In genomic region chr17:48625971-48626370, GRCm38 (mm10) we compare ENCODE assay signal across 16 mouse cellular contexts.
DNase-seq lines count a peak whose midpoint lies in the region; ATAC-seq lines count a peak whose summit lies in the region.
"Had no signal": no experiment of that assay in that cellular context is flagged by ENCODE, and none has a peak within 500 bp of the region (broad histone marks: within the 10 kb centered on the region; RNA-seq: fewer than 3 reads in every experiment).

No protein-coding gene starts in this region.

- 82% methylated on average over 6 of the region's 6 CpGs for WGBS in hindbrain, embryonic 14.5 days
- WGBS in hindbrain, embryonic 10.5 days = 83% methylated on average over 6 of the region's 6 CpGs
- 78% methylated on average over 6 of the region's 6 CpGs for WGBS in midbrain, embryonic 14.5 days
- WGBS in midbrain, embryonic 10.5 days = 93% methylated on average over 6 of the region's 6 CpGs

- no peaks in the 10 kb centered on the region for H3K9me3 ChIP-seq in hindbrain, embryonic 14.5 days (ENCODE audit: control insufficient read depth, low read length)
- H3K9me3 ChIP-seq in hindbrain, embryonic 10.5 days = peaks cover 12% of the 10 kb centered on the region
- no peaks in the 10 kb centered on the region for H3K9me3 ChIP-seq in midbrain, embryonic 14.5 days (ENCODE audit: control insufficient read depth, low read length)
- peaks cover 13% of the 10 kb centered on the region; the same call in 1 of the 2 replicates for H3K9me3 ChIP-seq in midbrain, embryonic 10.5 days (replicated peaks)
- H3K9me3 ChIP-seq: kidney, embryonic 15.5 days; limb, embryonic 10.5 days had no signal

- H3K36me3 ChIP-seq in hindbrain, embryonic 14.5 days (replicated peaks; ENCODE audit: control insufficient read depth, insufficient read depth) = no peaks in the 10 kb centered on the region
- no peaks in the 10 kb centered on the region for H3K36me3 ChIP-seq in hindbrain, embryonic 10.5 days
- H3K36me3 ChIP-seq in midbrain, embryonic 14.5 days (ENCODE audit: control insufficient read depth, insufficient read depth, low read length) = no peaks in the 10 kb centered on the region
- no peaks in the 10 kb centered on the region for H3K36me3 ChIP-seq in midbrain, embryonic 10.5 days
- H3K36me3 ChIP-seq: kidney, embryonic 15.5 days; limb, embryonic 10.5 days; liver, embryonic 13.5 days had no signal

- DNase-seq in hindbrain, embryonic 14.5 days (ENCODE audit: low spot score) = no peak
- no peak for DNase-seq in hindbrain, embryonic 10.5 days (ENCODE audit: low spot score)
- peak; percentile 19 for DNase-seq in midbrain, embryonic 14.5 days
- no peak for DNase-seq in midbrain, embryonic 10.5 days (ENCODE audit: low spot score)
- peak; percentile 19 to 28 for DNase-seq in frontal cortex, postnatal 36 days (ENCODE audit: low spot score in 2 of 2)
- DNase-seq in right cerebral cortex, postnatal 10 days (ENCODE audit: low spot score in 2 of 2) = peak; percentile 54 to 70
- no peak for DNase-seq in lung, postnatal 25 days (ENCODE audit: low spot score)
- DNase-seq in T-cell, adult 2 months (ENCODE audit: low spot score) = no peak
- DNase-seq: adrenal gland, adult 8-10 months; cerebellum, adult 9-10 months; liver, embryonic 13.5 days; thymus, adult 2 months had no signal

- H3K27ac ChIP-seq in hindbrain, embryonic 14.5 days = 0 out of 2 replicates have a peak overlapping the region, but pooled peaks have one; percentile 33
- H3K27ac ChIP-seq in hindbrain, embryonic 10.5 days = no peak overlapping the region
- no peak overlapping the region for H3K27ac ChIP-seq in midbrain, embryonic 14.5 days (replicated peaks; ENCODE audit: low read depth, low read length)
- no peak overlapping the region for H3K27ac ChIP-seq in midbrain, embryonic 10.5 days (replicated peaks)
- H3K27ac ChIP-seq: kidney, embryonic 15.5 days; layer of hippocampus, adult 2 months; limb, embryonic 10.5 days; liver, embryonic 13.5 days had no signal

- no peaks in the 10 kb centered on the region for H3K4me1 ChIP-seq in hindbrain, embryonic 14.5 days (replicated peaks; ENCODE audit: control insufficient read depth, insufficient read depth, low read length)
- no peaks in the 10 kb centered on the region for H3K4me1 ChIP-seq in hindbrain, embryonic 10.5 days (replicated peaks)
- H3K4me1 ChIP-seq in midbrain, embryonic 14.5 days (ENCODE audit: control insufficient read depth, insufficient read depth, low read length) = no peaks in the 10 kb centered on the region
- no peaks in the 10 kb centered on the region for H3K4me1 ChIP-seq in midbrain, embryonic 10.5 days
- H3K4me1 ChIP-seq: limb, embryonic 10.5 days; liver, embryonic 13.5 days had no signal

- no peaks in the 10 kb centered on the region for H3K27me3 ChIP-seq in hindbrain, embryonic 14.5 days (ENCODE audit: control insufficient read depth, insufficient read depth, low read length)
- no peaks in the 10 kb centered on the region for H3K27me3 ChIP-seq in hindbrain, embryonic 10.5 days (ENCODE audit: insufficient read depth, poor library complexity, severe bottlenecking)
- H3K27me3 ChIP-seq in midbrain, embryonic 14.5 days (ENCODE audit: control insufficient read depth, insufficient read depth, low read length) = no peaks in the 10 kb centered on the region
- H3K27me3 ChIP-seq in midbrain, embryonic 10.5 days (ENCODE audit: low read depth, poor library complexity, severe bottlenecking) = no peaks in the 10 kb centered on the region
- H3K27me3 ChIP-seq: kidney, embryonic 15.5 days; liver, embryonic 13.5 days had no signal

- H3K4me3 ChIP-seq in hindbrain, embryonic 14.5 days (replicated peaks; ENCODE audit: low read length) = no peak overlapping the region
- H3K4me3 ChIP-seq in hindbrain, embryonic 10.5 days = no peak overlapping the region
- H3K4me3 ChIP-seq in midbrain, embryonic 14.5 days (replicated peaks; ENCODE audit: low read depth, low read length) = no peak overlapping the region
- no peak overlapping the region for H3K4me3 ChIP-seq in midbrain, embryonic 10.5 days
- H3K4me3 ChIP-seq: kidney, embryonic 15.5 days; layer of hippocampus, adult 2 months; limb, embryonic 10.5 days; liver, embryonic 13.5 days; myocyte had no signal

- H3K4me2 ChIP-seq in hindbrain, embryonic 14.5 days (replicated peaks) = no peak overlapping the region
- no peak overlapping the region for H3K4me2 ChIP-seq in midbrain, embryonic 14.5 days (ENCODE audit: low read length)
- H3K4me2 ChIP-seq: kidney, embryonic 15.5 days; liver, embryonic 13.5 days had no signal

- no peak for ATAC-seq in hindbrain, embryonic 14.5 days (ENCODE audit: low FRiP score)
- no peak for ATAC-seq in midbrain, embryonic 14.5 days (ENCODE audit: low FRiP score, low TSS enrichment)

- H3K9ac ChIP-seq in hindbrain, embryonic 14.5 days = no peak overlapping the region
- no peak overlapping the region for H3K9ac ChIP-seq in midbrain, embryonic 14.5 days (replicated peaks; ENCODE audit: low read length)
- H3K9ac ChIP-seq: kidney, embryonic 15.5 days; liver, embryonic 13.5 days had no signal

Comparison
In these comparisons a context has a peak if more than half of its experiments do, and no peak if none do; other contexts are left out.
1. DNase-seq: peak in midbrain, embryonic 14.5 days (single experiment), frontal cortex, postnatal 36 days (2 of 2) and right cerebral cortex, postnatal 10 days (2 of 2); none in hindbrain, embryonic 14.5 days (single experiment), hindbrain, embryonic 10.5 days (single experiment), midbrain, embryonic 10.5 days (single experiment), lung, postnatal 25 days (single experiment) and T-cell, adult 2 months (single experiment).